Mouse (Mus musculus) neural tube, embryonic 15.5 days (tissue): ENCODE data around the gene Dhdds. TPM values are rescaled to one million over a fixed set of nuclear protein-coding genes. Genes with fewer than 3 reads are reported as not detected.

Experiments
- ATAC-seq: fragments of 200-750 bp; cut with Nextera tagmentation; 2 replicates; pipeline ENCODE4 v1.8.0; 2017; ENCODE audit warnings: mild to moderate bottlenecking, moderate TSS enrichment, moderate library complexity; ENCODE audit not compliant: low FRiP score
- H3K27ac ChIP-seq: fragments of 300-500 bp; sonication (generic); replicated peaks from 2 replicates; pipeline ENCODE4 v1.5.1; 2015; ENCODE audit warnings: mild to moderate bottlenecking, inconsistent platforms
- H3K27me3 ChIP-seq: fragments of 300-500 bp; sonication (generic); replicated peaks from 2 replicates; pipeline ENCODE4 v1.6.1; 2015; ENCODE audit warnings: inconsistent platforms
- H3K36me3 ChIP-seq: fragments of 300-500 bp; sonication (generic); 2 replicates; pipeline ENCODE4 v1.6.1; 2015; ENCODE audit warnings: inconsistent platforms
- H3K4me1 ChIP-seq: fragments of 300-500 bp; sonication (generic); 2 replicates; pipeline ENCODE4 v1.6.1; 2015; ENCODE audit warnings: inconsistent platforms
- H3K4me2 ChIP-seq: fragments of 300-500 bp; sonication (generic); 2 replicates; pipeline ENCODE4 v1.6.1; 2015; ENCODE audit warnings: inconsistent platforms, mild to moderate bottlenecking, moderate library complexity
- H3K4me3 ChIP-seq: fragments of 300-500 bp; sonication (generic); replicated peaks from 2 replicates; pipeline ENCODE4 v1.5.1; 2015; ENCODE audit warnings: mild to moderate bottlenecking, inconsistent platforms
- H3K9ac ChIP-seq: fragments of 300-500 bp; sonication (generic); replicated peaks from 2 replicates; pipeline ENCODE4 v1.6.1; 2015; ENCODE audit warnings: mild to moderate bottlenecking, inconsistent platforms
- H3K9me3 ChIP-seq: fragments of 300-500 bp; sonication (generic); replicated peaks from 2 replicates; pipeline ENCODE4 v1.6.1; 2016; ENCODE audit warnings: inconsistent platforms
- WGBS: fragments of 180-500 bp; shearing (Covaris S2); methylation state at CpG from one replicate; pipeline ENCODE4 v1.1.7; 2015; ENCODE audit warnings: mixed read lengths; 5-methylcytosine and 5-hydroxymethylcytosine counted together
- polyA plus RNA-seq: library from polyadenylated mRNA; unstranded; fragments of >200 nt; fragmentation: Nextera tagmentation; extraction: Ambion mirVana; gene quantifications from 2 replicates; pipeline ENCODE4 v1.2.1, GENCODE M21; 2015

The Dhdds gene
- polyA plus RNA-seq, 1 experiment from 2014 or later = 47.4 TPM

GRCm38 (mm10) chr4:133969114-133969770 lies 31.5 kb downstream of the Dhdds start:
- Histone ChIP-seq H3K27ac (peak overlapping the region; percentile 99), H3K4me2 (peak overlapping the region; percentile 93), H3K4me1 (peaks cover 42% of the 10 kb centered on the region), H3K4me3 (peak overlapping the region; percentile 69; the same call in 1 of the 2 replicates), H3K27me3 (no peaks in the 10 kb centered on the region), H3K36me3 (peaks cover 15% of the 10 kb centered on the region), H3K9me3 (no peaks in the 10 kb centered on the region), H3K9ac (peak overlapping the region; percentile 87)
- 0 out of 2 replicates have a peak, but pooled peaks have one; percentile 5 for ATAC-seq
- WGBS = 21% methylated on average over 8 of the region's 8 CpGs

- Histone ChIP-seq H3K4me1 (peaks cover 42% of the 10 kb centered on the region), H3K36me3 (peaks cover 24% of the 10 kb centered on the region), H3K27me3 (no peaks in the 10 kb centered on the region), H3K9ac (peak within 1 kb of the TSS; percentile 87), H3K27ac (peak within 1 kb of the TSS; percentile 99), H3K4me3 (peak within 1 kb of the TSS; percentile 69), H3K4me2 (peak within 1 kb of the TSS; percentile 93), H3K9me3 (no peaks in the 10 kb centered on the region)
- peak; percentile 36 for ATAC-seq
- 0% methylated on average over 40 of the region's 42 CpGs for WGBS
Measured at GRCm38 (mm10) chr4:133968150-133968921, 32.4 kb downstream of the Dhdds start, which contains the start of gene Hmgn2. Gene Hmgn2, minus strand, starts transcription at chr4:133968650.

GRCm38 (mm10) chr4:133967866-133968149 lies 32.9 kb downstream of the Dhdds start:
- Histone ChIP-seq H3K36me3 (peaks cover 26% of the 10 kb centered on the region), H3K4me2 (peak overlapping the region; percentile 93), H3K9ac (peak overlapping the region; percentile 87), H3K27ac (peak overlapping the region; percentile 99), H3K4me1 (peaks cover 42% of the 10 kb centered on the region), H3K9me3 (no peaks in the 10 kb centered on the region), H3K27me3 (no peaks in the 10 kb centered on the region), H3K4me3 (peak overlapping the region; percentile 69)
- under 1% methylated on average over 20 of the region's 29 CpGs for WGBS
- peak; percentile 90 for ATAC-seq

- Histone ChIP-seq H3K4me3 (peak overlapping the region; percentile 69), H3K9ac (peak overlapping the region; percentile 86), H3K4me1 (peaks cover 42% of the 10 kb centered on the region), H3K4me2 (peak overlapping the region; percentile 93), H3K36me3 (peaks cover 29% of the 10 kb centered on the region), H3K27ac (peak overlapping the region; percentile 99), H3K9me3 (no peaks in the 10 kb centered on the region), H3K27me3 (no peaks in the 10 kb centered on the region)
- 1% methylated on average over 61 of the region's 101 CpGs for WGBS
- ATAC-seq = peak; percentile 85
Measured at GRCm38 (mm10) chr4:133967138-133967865, 33.4 kb downstream of the Dhdds start.

DNA sequence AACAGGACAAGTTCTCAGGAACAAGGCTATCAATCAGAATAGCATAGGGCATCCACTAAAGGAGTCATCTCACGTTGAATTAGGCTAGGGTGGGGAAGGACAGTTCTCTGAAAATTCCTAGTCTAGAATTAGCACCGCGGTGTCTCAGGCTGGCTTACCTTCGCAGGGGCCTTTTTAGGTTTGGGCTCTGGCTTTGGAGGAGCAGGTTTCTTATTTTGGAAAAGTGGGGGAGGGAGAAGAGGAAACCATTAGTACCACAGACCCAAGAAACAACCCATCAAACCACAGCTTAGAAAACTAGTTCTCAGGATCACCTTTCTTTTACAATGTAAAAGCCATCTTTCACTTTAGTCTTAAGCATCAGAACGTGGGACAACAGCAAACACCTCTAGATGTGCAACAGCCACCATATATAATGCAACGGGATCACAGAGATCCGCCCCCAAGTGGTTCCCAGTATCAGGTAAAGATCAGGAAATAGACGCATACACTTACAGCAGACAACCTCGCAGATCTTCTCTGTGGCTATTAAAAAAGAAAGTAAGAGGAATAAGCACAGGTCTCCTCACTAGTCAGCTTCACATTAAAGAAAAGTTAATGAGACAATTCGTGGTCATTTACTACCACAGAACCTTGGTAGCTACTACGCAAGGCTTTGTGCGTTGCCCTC lies 34.3 kb downstream of the Dhdds start:
- ATAC-seq = no peak
- no peaks in the 10 kb centered on the region for H3K27me3 ChIP-seq
- WGBS = 49% methylated on average over 12 of the region's 12 CpGs
- H3K9me3 ChIP-seq = no peaks in the 10 kb centered on the region
- peak overlapping the region; percentile 69 for H3K4me3 ChIP-seq
- H3K36me3 ChIP-seq = peaks cover 29% of the 10 kb centered on the region
- H3K27ac ChIP-seq = peak overlapping the region; percentile 99
- peaks cover 42% of the 10 kb centered on the region for H3K4me1 ChIP-seq
- peak overlapping the region; percentile 93 for H3K4me2 ChIP-seq
- peak overlapping the region; percentile 86 for H3K9ac ChIP-seq

DNA sequence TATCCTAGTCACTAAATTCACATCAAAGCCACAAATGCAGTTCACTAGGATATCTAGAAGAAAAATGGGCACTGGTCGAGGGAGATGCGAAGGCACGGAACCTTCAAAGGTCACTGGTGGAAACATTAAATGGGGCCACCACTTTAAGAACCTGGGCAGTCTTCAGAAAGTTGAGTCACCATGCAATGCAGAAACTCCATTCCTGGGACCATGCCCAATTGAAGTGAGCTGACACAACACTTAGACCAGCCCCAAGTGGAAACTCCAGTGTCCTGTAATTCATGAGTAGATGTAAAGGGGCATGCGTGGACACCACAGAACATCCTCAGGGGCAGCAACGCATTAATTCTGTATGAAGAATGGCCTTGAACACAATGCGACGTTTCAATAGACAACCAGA lies 38.2 kb downstream of the Dhdds start:
- Histone ChIP-seq H3K4me3 (no peak overlapping the region), H3K9me3 (no peaks in the 10 kb centered on the region), H3K27me3 (no peaks in the 10 kb centered on the region), H3K27ac (no peak overlapping the region), H3K9ac (no peak overlapping the region), H3K36me3 (peaks cover 29% of the 10 kb centered on the region), H3K4me2 (no peak overlapping the region), H3K4me1 (peaks cover 16% of the 10 kb centered on the region)
- ATAC-seq = no peak
- WGBS = 90% methylated on average over 7 of the region's 7 CpGs

GRCm38 (mm10) chr4:133958884-133959283 lies 41.8 kb downstream of the Dhdds start:
- ATAC-seq = no peak
- H3K9ac ChIP-seq = no peak overlapping the region
- no peak overlapping the region for H3K4me3 ChIP-seq
- no peaks in the 10 kb centered on the region for H3K27me3 ChIP-seq
- WGBS = 84% methylated on average over 1 of the region's 1 CpGs
- no peaks in the 10 kb centered on the region for H3K4me1 ChIP-seq
- H3K4me2 ChIP-seq = no peak overlapping the region
- peaks cover 13% of the 10 kb centered on the region for H3K36me3 ChIP-seq
- H3K27ac ChIP-seq = no peak overlapping the region
- H3K9me3 ChIP-seq = no peaks in the 10 kb centered on the region

DNA sequence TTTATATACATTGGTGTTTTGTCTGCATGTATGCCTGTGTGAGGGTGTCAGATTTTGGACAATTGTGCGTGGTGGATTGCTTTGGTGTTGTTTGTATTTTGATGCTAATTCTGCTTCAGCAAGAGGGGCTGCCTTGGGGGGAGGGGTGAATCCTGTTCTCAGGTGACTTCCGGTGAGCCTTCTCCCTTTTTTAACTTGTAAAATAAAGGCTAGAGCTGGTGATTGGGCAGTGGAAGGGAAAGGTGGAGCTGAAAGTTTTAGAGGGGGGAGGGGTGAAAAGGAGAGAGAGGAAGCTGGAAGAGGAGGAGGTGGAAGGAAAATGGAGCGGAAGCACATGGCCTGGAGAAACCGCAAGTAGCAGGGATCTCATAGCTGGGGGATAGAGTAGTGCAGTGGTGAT lies 44.4 kb downstream of the Dhdds start:
- ATAC-seq = no peak
- WGBS = 90% methylated on average over 4 of the region's 4 CpGs
- Histone ChIP-seq H3K36me3 (no peaks in the 10 kb centered on the region), H3K9me3 (no peaks in the 10 kb centered on the region), H3K27ac (no peak overlapping the region), H3K4me1 (no peaks in the 10 kb centered on the region), H3K4me3 (no peak overlapping the region), H3K4me2 (no peak overlapping the region), H3K9ac (no peak overlapping the region), H3K27me3 (no peaks in the 10 kb centered on the region)

DNA sequence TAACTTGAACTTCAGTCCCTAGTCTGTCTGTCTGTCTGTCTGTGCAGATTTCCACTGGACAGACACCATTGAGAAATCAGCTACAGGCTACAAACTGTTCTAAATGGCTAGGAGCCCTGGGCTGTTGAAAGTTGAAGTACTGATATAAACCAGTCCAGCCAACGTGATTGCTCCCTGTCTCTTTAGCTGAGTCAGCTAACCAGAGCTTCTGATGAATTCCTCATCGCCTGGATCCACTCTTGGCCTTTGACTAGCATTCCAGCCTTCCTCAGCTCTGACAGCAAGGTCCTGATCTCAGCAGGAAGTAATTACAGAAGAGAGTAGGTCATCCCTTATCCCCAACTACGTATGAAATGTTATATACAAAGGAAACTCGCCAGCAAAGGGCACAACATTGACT lies 54.0 kb downstream of the Dhdds start:
- no peak overlapping the region for H3K9ac ChIP-seq
- ATAC-seq = no peak
- H3K27ac ChIP-seq = no peak overlapping the region
- WGBS = 71% methylated on average over 4 of the region's 4 CpGs
- no peaks in the 10 kb centered on the region for H3K36me3 ChIP-seq
- H3K27me3 ChIP-seq = no peaks in the 10 kb centered on the region
- H3K4me1 ChIP-seq = no peaks in the 10 kb centered on the region
- no peaks in the 10 kb centered on the region for H3K9me3 ChIP-seq
- H3K4me2 ChIP-seq = no peak overlapping the region
- H3K4me3 ChIP-seq = no peak overlapping the region

DNA sequence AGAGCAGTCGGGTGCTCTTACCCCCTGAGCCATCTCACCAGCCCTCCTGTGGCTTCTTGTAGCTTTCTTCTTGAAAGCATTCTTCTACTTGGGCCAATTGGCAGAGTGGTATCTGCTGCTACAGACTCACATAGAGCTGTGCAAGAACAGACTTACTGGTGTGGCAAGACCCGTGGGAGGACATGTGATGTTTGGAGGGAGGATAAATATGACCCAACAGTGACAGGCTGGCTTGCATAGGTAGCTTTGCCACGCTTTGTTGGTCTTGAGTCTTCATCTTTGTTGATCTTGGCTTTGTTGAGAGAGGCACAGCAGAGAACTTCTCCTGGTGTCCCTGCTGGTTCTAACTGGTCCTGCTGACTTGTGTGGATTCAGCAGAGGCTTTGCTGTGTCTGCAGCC lies 56.9 kb downstream of the Dhdds start:
- no peak for ATAC-seq
- Histone ChIP-seq H3K9me3 (no peaks in the 10 kb centered on the region), H3K4me2 (no peak overlapping the region), H3K27me3 (no peaks in the 10 kb centered on the region), H3K27ac (no peak overlapping the region), H3K36me3 (no peaks in the 10 kb centered on the region), H3K4me3 (no peak overlapping the region), H3K9ac (no peak overlapping the region), H3K4me1 (no peaks in the 10 kb centered on the region)
- 83% methylated on average over 3 of the region's 3 CpGs for WGBS

- H3K27ac ChIP-seq = no peak overlapping the region
- ATAC-seq = no peak
- no peaks in the 10 kb centered on the region for H3K9me3 ChIP-seq
- H3K4me3 ChIP-seq = no peak overlapping the region
- H3K9ac ChIP-seq = no peak overlapping the region
- no peaks in the 10 kb centered on the region for H3K27me3 ChIP-seq
- no peaks in the 10 kb centered on the region for H3K36me3 ChIP-seq
- WGBS = over 99% methylated on average over 4 of the region's 4 CpGs
- no peak overlapping the region for H3K4me2 ChIP-seq
- no peaks in the 10 kb centered on the region for H3K4me1 ChIP-seq
Measured at GRCm38 (mm10) chr4:133942679-133943078, 58.0 kb downstream of the Dhdds start.
